Mouse (Mus musculus) CH12F3 (cell line): ENCODE measurements around the gene Adam23.

Experiments
- in situ Hi-C: fragments of 300-500 bp; cut with MboI; formaldehyde crosslinking; loops from 2 replicates; pipeline ENCODE4 v1.14.3; 2020; ENCODE audit warnings: low sequenced_read_pairs

Gene Adam23

GRCm38 (mm10) chr1:63473696-63474095 is 28.0 kb downstream of the Adam23 start:
- in situ Hi-C loops, result no loop called here

- in situ Hi-C loops, result no loop called here
Measured at GRCm38 (mm10) chr1:63478946-63479345, 33.3 kb downstream of the Adam23 start.

GRCm38 (mm10) chr1:63484646-63485045 is 39.0 kb downstream of the Adam23 start:
- in situ Hi-C loops, result no loop called here

- in situ Hi-C loops, result no loop called here
Measured at GRCm38 (mm10) chr1:63486646-63487045, 41.0 kb downstream of the Adam23 start.

GRCm38 (mm10) chr1:63491001-63491400 is 45.3 kb downstream of the Adam23 start:
- in situ Hi-C loops, result no loop called here

DNA sequence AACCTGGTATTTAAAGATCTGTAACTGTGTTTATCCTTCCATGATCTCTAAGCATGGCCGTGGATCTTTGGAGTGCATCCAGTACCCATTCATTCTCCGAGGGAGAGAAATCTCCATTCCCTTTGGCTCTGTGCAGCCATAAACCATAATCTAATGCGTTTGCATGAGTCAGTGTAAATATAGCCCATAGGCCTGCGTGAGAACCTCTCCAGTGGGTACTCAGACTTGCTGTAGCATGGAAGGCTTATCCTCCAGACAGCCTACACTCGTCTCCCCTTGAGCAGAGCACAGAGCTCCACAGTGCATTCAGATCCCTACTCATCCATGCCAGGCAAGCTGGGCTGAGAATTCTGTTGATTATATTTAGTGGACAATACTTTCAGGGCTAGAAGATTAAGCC is 47.6 kb downstream of the Adam23 start:
- in situ Hi-C loops, result no loop called here

GRCm38 (mm10) chr1:63507386-63507785 is 61.7 kb downstream of the Adam23 start:
- in situ Hi-C loops, result no loop called here

DNA sequence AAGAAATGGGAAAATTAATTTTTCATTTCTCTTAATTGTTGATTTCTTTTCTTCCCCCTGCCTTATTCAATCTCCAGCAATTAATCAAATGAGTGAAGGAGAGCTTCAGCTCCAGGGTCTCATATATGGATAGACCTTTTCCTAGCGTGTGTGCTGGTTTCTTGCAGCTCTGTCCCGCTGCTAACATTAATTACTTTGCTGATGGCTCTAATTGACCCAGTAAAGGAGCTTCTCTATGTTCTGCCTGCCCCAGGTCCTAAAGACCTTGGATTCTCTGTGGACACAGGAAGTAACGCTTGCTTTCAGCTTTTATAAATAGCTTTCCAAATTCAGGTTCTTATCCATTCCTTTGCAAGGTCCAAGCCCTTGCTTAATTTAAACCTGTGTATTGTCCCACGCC is 63.1 kb downstream of the Adam23 start:
- in situ Hi-C loops, result no loop called here

- in situ Hi-C loops, result no loop called here
Measured at GRCm38 (mm10) chr1:63511416-63511815, 65.7 kb downstream of the Adam23 start.

- in situ Hi-C loops, result no loop called here
Measured at GRCm38 (mm10) chr1:63517800-63518199, 72.1 kb downstream of the Adam23 start.

DNA sequence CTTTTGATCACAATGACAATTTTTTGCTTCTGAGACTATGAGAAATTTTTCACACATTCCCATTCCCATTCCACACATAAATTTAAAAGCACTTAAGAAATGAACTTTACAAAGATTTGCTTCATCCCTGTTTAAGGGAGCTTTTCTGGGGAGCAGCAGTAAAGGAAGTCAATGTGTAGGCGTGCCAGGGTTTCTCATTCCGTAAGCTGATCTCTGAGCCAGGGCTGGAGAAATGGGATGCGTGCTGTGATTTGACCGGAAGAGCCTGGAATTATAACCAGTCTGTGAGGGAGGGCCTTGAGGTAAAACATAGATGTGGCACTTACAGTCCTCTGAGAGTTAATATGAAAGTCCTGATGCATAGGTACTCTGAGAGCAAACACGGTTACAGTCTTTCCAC is 73.1 kb downstream of the Adam23 start:
- in situ Hi-C loops, result no loop called here

- in situ Hi-C loops, result no loop called here
Measured at GRCm38 (mm10) chr1:63529901-63530300, 84.2 kb downstream of the Adam23 start.

- in situ Hi-C loops, result no loop called here
Measured at GRCm38 (mm10) chr1:63534271-63534827, 88.7 kb downstream of the Adam23 start.

- in situ Hi-C loops, result no loop called here
Measured at GRCm38 (mm10) chr1:63539884-63540613, 94.4 kb downstream of the Adam23 start.

- in situ Hi-C loops, result no loop called here
Measured at GRCm38 (mm10) chr1:63544122-63544521, 98.4 kb downstream of the Adam23 start.

GRCm38 (mm10) chr1:63553039-63553438 is 107.3 kb downstream of the Adam23 start:
- in situ Hi-C loops, result no loop called here

DNA sequence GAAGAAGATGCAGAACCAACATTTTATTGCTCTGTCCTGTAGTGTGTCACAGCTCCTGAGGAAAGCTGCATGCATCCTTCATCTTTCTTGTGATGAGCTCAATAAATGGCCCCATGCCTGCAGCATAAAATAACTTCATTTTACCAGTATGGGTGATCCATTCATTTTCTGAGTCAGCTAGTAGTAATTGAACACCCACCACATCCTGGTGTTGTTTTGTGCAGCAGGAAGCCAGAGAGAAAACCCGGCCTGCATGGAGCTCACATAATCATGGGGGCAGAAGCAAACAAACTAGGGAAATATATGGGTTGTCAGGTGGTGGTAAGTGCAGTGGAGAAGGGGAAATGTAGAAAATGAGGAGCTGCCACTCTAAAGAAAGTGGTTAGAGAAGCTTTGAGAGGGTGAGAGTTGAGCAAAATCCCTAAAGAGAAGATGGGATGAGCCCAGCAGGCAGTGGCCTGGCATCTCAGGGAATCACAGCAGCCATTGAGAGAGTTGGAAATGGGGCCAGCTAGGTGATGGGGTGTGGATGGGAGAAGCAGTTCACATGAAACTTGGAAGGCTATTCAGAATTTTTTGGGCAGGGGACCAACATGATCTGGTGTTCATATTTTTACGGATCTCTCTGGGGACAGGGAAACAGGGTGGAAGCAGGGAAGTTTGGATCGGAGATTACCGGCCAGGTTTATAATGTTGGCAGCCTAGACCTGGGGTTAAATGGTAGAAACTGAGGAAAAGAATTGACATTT is 116.3 kb downstream of the Adam23 start:
- in situ Hi-C loops, result no loop called here

GRCm38 (mm10) chr1:63563928-63564327 is 118.2 kb downstream of the Adam23 start:
- in situ Hi-C loops, result no loop called here

GRCm38 (mm10) chr1:63566501-63566900 is 120.8 kb downstream of the Adam23 start:
- in situ Hi-C loops, result no loop called here

GRCm38 (mm10) chr1:63567031-63567430 is 121.3 kb downstream of the Adam23 start:
- in situ Hi-C loops, result no loop called here

DNA sequence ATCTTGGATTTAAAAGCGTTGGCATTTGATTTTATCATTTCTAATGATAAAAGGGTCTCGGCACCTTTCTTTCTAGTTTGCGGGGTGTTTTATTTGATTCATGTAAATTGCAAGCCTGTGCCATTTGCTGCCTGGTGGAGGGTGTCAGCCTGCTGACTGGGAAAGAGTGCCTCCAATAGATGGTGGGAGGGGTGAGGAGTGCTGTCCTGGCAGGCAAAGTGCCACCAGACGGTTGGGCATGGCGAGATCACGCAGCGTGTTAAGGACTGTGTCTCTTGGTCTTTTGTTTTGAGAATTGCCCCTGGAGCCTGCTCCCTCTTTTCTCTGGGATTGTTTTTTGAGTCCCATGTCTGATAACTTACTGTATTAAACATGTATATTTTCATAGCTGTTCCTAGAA is 126.5 kb downstream of the Adam23 start:
- in situ Hi-C loops, result no loop called here

- in situ Hi-C loops, result no loop called here
Measured at GRCm38 (mm10) chr1:63573432-63573831, 127.7 kb downstream of the Adam23 start.
